Mouse (Mus musculus) brown adipose tissue, adult 24 weeks (tissue): Measurements from ENCODE around the gene Rpl37a. TPM values are rescaled to one million over a fixed set of nuclear protein-coding genes. Genes with fewer than 3 reads are reported as not detected.

Source experiments
- H3K27ac ChIP-seq: fragments of 200-500 bp; replicated peaks from 2 replicates; pipeline ENCODE4 v1.5.1; 2012; ENCODE audit warnings: low read depth, mild to moderate bottlenecking, low read length
- H3K4me1 ChIP-seq: fragments of 200-500 bp; 2 replicates; pipeline ENCODE4 v1.6.1; 2012; ENCODE audit warnings: low read length, mixed read lengths; ENCODE audit not compliant: control insufficient read depth, insufficient read depth, insufficient read length
- H3K4me3 ChIP-seq: fragments of 200-500 bp; 2 replicates; pipeline ENCODE4 v1.5.1; 2012; ENCODE audit warnings: low read depth, mild to moderate bottlenecking, low read length, moderate library complexity; ENCODE audit not compliant: insufficient read depth
- polyA plus RNA-seq: library from polyadenylated mRNA; stranded (reverse); fragments of >200 nt; gene quantifications from 2 replicates; pipeline ENCODE4 v1.2.4, GENCODE M21; 2012; ENCODE audit not compliant: missing spikeins, insufficient read depth, insufficient read length

Gene Rpl37a
- polyA plus RNA-seq, 1 experiment: 292 TPM

GRCm38 (mm10) chr1:72755227-72755626 lies 44.1 kb downstream of the Rpl37a start:
- H3K4me3 ChIP-seq: no peak overlapping the region
- no peak overlapping the region for H3K27ac ChIP-seq
- no peaks in the 10 kb centered on the region for H3K4me1 ChIP-seq

- Histone ChIP-seq H3K4me1 (no peaks in the 10 kb centered on the region), H3K4me3 (no peak overlapping the region), H3K27ac (no peak overlapping the region)
Measured at GRCm38 (mm10) chr1:72755801-72756200, 44.7 kb downstream of the Rpl37a start.

DNA sequence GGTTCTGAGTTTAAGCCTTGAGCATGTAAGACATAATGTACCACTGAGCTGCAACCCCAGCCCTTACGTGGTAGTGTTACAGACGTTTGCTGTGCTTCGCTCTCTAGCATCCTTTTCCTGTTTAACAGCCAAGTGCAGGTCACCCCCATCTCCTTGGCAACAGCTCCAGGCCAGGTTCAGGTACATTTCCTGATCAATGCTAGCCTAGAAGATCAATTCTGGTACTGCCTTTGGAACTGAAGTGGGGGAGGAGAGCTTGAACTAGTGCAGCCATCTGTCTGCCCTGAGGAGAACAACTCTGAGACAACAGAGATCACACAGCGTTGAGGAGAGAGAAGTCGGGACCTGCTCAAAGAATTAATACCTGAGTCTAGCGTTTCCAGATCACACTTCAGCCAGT lies 48.7 kb downstream of the Rpl37a start:
- Histone ChIP-seq H3K4me3 (no peak overlapping the region), H3K27ac (no peak overlapping the region)

More for the DNA sequence above, 48.7 kb downstream of the Rpl37a start:
- H3K4me1 ChIP-seq: no peaks in the 10 kb centered on the region

Other genes starting within 250 kb of the Rpl37a start
- gene March4, start 174.4 kb upstream of the Rpl37a start, polyA plus RNA-seq: not detected in 2 replicates
- 11.8 and 13.9 TPM in 2 replicates for gene Smarcal1, start 128.0 kb upstream of the Rpl37a start, polyA plus RNA-seq
- not detected in 2 replicates for gene Ankar, start 10.7 kb upstream of the Rpl37a start, polyA plus RNA-seq
- 1.1 TPM in 1 of 2 replicates, not detected in the other for gene Igfbp2, start 113.2 kb downstream of the Rpl37a start, polyA plus RNA-seq
- gene Igfbp5, start 163.6 kb downstream of the Rpl37a start, polyA plus RNA-seq: 55.5 and 82.6 TPM in 2 replicates